In the genomic region with DNA sequence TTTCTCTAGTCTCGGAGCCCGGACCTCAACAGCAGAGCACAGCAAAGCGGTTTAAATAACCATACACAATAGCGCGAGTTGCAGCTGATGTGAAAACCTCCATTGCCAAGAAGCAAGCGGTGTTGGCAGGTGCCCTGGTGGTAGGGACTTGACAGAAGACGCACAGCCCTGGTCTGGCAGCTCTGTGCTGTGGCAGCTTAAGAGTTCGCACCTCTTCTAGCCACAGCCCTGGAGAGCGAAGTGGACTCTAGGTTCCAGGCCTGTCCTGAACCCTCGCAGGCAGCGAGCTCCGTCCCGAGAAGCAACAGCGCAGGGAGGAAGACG, we compare ENCODE assay signal across 9 mouse cellular contexts. TPM values are rescaled to one million over a fixed set of nuclear protein-coding genes. Genes with fewer than 3 reads are reported as not detected.
DNase-seq lines count a peak whose midpoint lies in the region; ATAC-seq and TF ChIP-seq lines count a peak whose summit lies in the region.
"Had no signal": no experiment of that assay in that cellular context is flagged by ENCODE, and none has a peak within 500 bp of the region (broad histone marks: within the 10 kb centered on the region; RNA-seq: fewer than 3 reads in every experiment).

No protein-coding gene starts in this region.

- peak overlapping the region; percentile 99 for H3K27ac ChIP-seq in hindbrain, postnatal 0 days
- H3K27ac ChIP-seq in midbrain, embryonic 16.5 days (ENCODE audit: low read length): peak overlapping the region; percentile 95

- peaks cover 10% of the 10 kb centered on the region for H3K4me1 ChIP-seq in hindbrain, postnatal 0 days (ENCODE audit: insufficient read depth, low read length)
- peaks cover 26% of the 10 kb centered on the region for H3K4me1 ChIP-seq in midbrain, embryonic 16.5 days (ENCODE audit: control insufficient read depth, insufficient read depth, low read length)

- H3K9ac ChIP-seq in hindbrain, postnatal 0 days (replicated peaks; ENCODE audit: low read length): peak overlapping the region; percentile 96
- peak overlapping the region; percentile 82 for H3K9ac ChIP-seq in midbrain, embryonic 16.5 days (ENCODE audit: low read depth, low read length)

- peak overlapping the region; percentile 75 for H3K4me2 ChIP-seq in hindbrain, postnatal 0 days (ENCODE audit: low read depth, low read length)
- peak overlapping the region; percentile 90 for H3K4me2 ChIP-seq in midbrain, embryonic 16.5 days (ENCODE audit: low read length)

- H3K9me3 ChIP-seq in hindbrain, postnatal 0 days (ENCODE audit: low read length): no peaks in the 10 kb centered on the region
- no peaks in the 10 kb centered on the region for H3K9me3 ChIP-seq in midbrain, embryonic 16.5 days (replicated peaks; ENCODE audit: control insufficient read depth, low read length, poor library complexity, severe bottlenecking)

- no peaks in the 10 kb centered on the region for H3K27me3 ChIP-seq in hindbrain, postnatal 0 days (ENCODE audit: insufficient read depth, low read length)
- H3K27me3 ChIP-seq in midbrain, embryonic 16.5 days (ENCODE audit: control insufficient read depth, insufficient read depth, low read depth, low read length): no peaks in the 10 kb centered on the region

- DNase-seq in embryo, embryonic 10 days (ENCODE audit: low spot score): peak; percentile 35
- no peak for DNase-seq in embryo, embryonic 9.5 days (ENCODE audit: extremely low spot score)
- DNase-seq in right cerebral cortex, postnatal 10 days (ENCODE audit: low spot score in 2 of 2): peak; percentile 40 to 43
- no peak for DNase-seq in right cerebral cortex, postnatal 36 days (ENCODE audit: low spot score in 2 of 2)
- DNase-seq in hindbrain, postnatal 0 days (ENCODE audit: low spot score): peak; percentile 49
- no peak for DNase-seq in thymus, postnatal 0 days (ENCODE audit: low spot score)
- DNase-seq in thymus, postnatal 14 days: no peak

- WGBS in hindbrain, postnatal 0 days: 1% methylated on average over 15 of the region's 15 CpGs
- under 1% methylated on average over 15 of the region's 15 CpGs for WGBS in midbrain, embryonic 16.5 days

- no peak; the same call in 1 of the 2 replicates for ATAC-seq in hindbrain, postnatal 0 days
- ATAC-seq in midbrain, embryonic 16.5 days: peak; percentile 69

- peak; percentile 31; the same call in 1 of the 2 replicates for TF ChIP-seq CTCF in hindbrain, postnatal 0 days (IDR thresholded peaks at IDR 0.05; ENCODE audit: low read depth)

- no peaks in the 10 kb centered on the region for H3K36me3 ChIP-seq in hindbrain, postnatal 0 days (ENCODE audit: insufficient read depth, low read length)
- no peaks in the 10 kb centered on the region for H3K36me3 ChIP-seq in midbrain, embryonic 16.5 days (ENCODE audit: control insufficient read depth, insufficient read depth, low read length)

- peak overlapping the region; percentile 95 for H3K4me3 ChIP-seq in hindbrain, postnatal 0 days (ENCODE audit: low read length)
- peak overlapping the region; percentile 82 for H3K4me3 ChIP-seq in midbrain, embryonic 16.5 days (ENCODE audit: low read depth, low read length)

RNA-seq across cellular contexts. Expression of a gene that starts 0.7 kb away (rescaled TPM):
- total RNA-seq in hindbrain, postnatal 0 days (2014; rRNA removed): 69.2 and 114 TPM in 2 replicates
- 66.9 and 68.5 TPM in 2 replicates for polyA plus RNA-seq in hindbrain, postnatal 0 days (2015; fragmentation: Nextera tagmentation; extraction: Ambion mirVana)
- polyA plus RNA-seq in midbrain, embryonic 16.5 days (2015; fragmentation: Nextera tagmentation; extraction: Ambion mirVana): 83.5 and 87.2 TPM in 2 replicates
- polyA plus RNA-seq in thymus, postnatal 0 days (2015; fragmentation: Nextera tagmentation; extraction: Ambion mirVana): 17.0 and 19.5 TPM in 2 replicates

RNA-seq across cellular contexts. Expression of a gene that starts 7.6 kb away (rescaled TPM):
- total RNA-seq in hindbrain, postnatal 0 days (2014; rRNA removed): 17.9 and 18.1 TPM in 2 replicates
- 27.4 and 30.7 TPM in 2 replicates for polyA plus RNA-seq in hindbrain, postnatal 0 days (2015; fragmentation: Nextera tagmentation; extraction: Ambion mirVana)
- polyA plus RNA-seq in midbrain, embryonic 16.5 days (2015; fragmentation: Nextera tagmentation; extraction: Ambion mirVana): 25.3 and 25.6 TPM in 2 replicates
- 29.8 and 38.2 TPM in 2 replicates for polyA plus RNA-seq in thymus, postnatal 0 days (2015; fragmentation: Nextera tagmentation; extraction: Ambion mirVana)

RNA-seq across cellular contexts. Expression of a gene that starts 44.3 kb away (rescaled TPM):
- total RNA-seq in hindbrain, postnatal 0 days (2014; rRNA removed): not detected in 2 replicates
- polyA plus RNA-seq in hindbrain, postnatal 0 days (2015; fragmentation: Nextera tagmentation; extraction: Ambion mirVana): not detected in 2 replicates
- polyA plus RNA-seq in midbrain, embryonic 16.5 days (2015; fragmentation: Nextera tagmentation; extraction: Ambion mirVana): not detected in 2 replicates
- polyA plus RNA-seq in thymus, postnatal 0 days (2015; fragmentation: Nextera tagmentation; extraction: Ambion mirVana): 0.09 TPM in 1 of 2 replicates, not detected in the other
- total RNA-seq: layer of hippocampus, postnatal 14 days had no signal

Comparison
In these comparisons a context has a peak if more than half of its experiments do, and no peak if none do; other contexts are left out.
1. DNase-seq: peak in embryo, embryonic 10 days (single experiment), right cerebral cortex, postnatal 10 days (2 of 2) and hindbrain, postnatal 0 days (single experiment); none in embryo, embryonic 9.5 days (single experiment), right cerebral cortex, postnatal 36 days (0 of 2), thymus, postnatal 0 days (single experiment) and thymus, postnatal 14 days (single experiment).